Mouse (Mus musculus) layer of hippocampus, postnatal 25 days (tissue): ENCODE results near the gene Rpl11. TPM values are rescaled to one million over a fixed set of nuclear protein-coding genes. Genes with fewer than 3 reads are reported as not detected.
"Not testable (repeated sequence)": the region's sequence is repeated elsewhere in the genome, so short reads cannot be mapped to it uniquely, and the experiment has no call there.

Experiments
- DNase-seq, 2 experiments: peaks; one replicate each; pipeline ENCODE4 v3.0.0; 2022; ENCODE audit warnings: mixed read lengths in 2 of 2, low spot score in 1 of 2; ENCODE audit errors: extremely low spot score in 1 of 2
- total RNA-seq, 2 experiments: library from RNA; stranded (reverse); gene quantifications; 2 replicates each; pipeline ENCODE4 v1.2.3; 2021

Rpl11 gene
- total RNA-seq, 2 experiments from 2014 or later = 262 to 319 TPM

- no peak for DNase-seq
Measured at GRCm38 (mm10) chr4:135985193-135985592, 68.0 kb downstream of the Rpl11 start.

- DNase-seq = no peak
Measured at GRCm38 (mm10) chr4:135984556-135984955, 68.7 kb downstream of the Rpl11 start.

- peak in 1 of 2 experiments; percentile 60 for DNase-seq
Measured at GRCm38 (mm10) chr4:135981524-135982063, 71.6 kb downstream of the Rpl11 start.

GRCm38 (mm10) chr4:135980223-135980622 lies 73.0 kb downstream of the Rpl11 start:
- DNase-seq = not testable (repeated sequence)

Other genes starting within 250 kb of the Rpl11 start
- gene Srsf10, start 197.7 kb downstream of the Rpl11 start, total RNA-seq = 10 to 100 TPM; 78.4 to 78.6 TPM
- gene Pnrc2, start 179.6 kb downstream of the Rpl11 start, total RNA-seq = 10 to 100 TPM; 54.0 to 55.9 TPM
- gene Cnr2, start 158.0 kb downstream of the Rpl11 start, total RNA-seq = under 1 TPM in 1 of 2 experiments, not detected in 1; 0.21 TPM
- 10 to 100 TPM; 40.5 to 40.7 TPM for gene Fuca1, start 132.7 kb downstream of the Rpl11 start, total RNA-seq
- gene Hmgcl, start 107.0 kb downstream of the Rpl11 start, total RNA-seq = 10 to 100 TPM; 34.0 to 37.1 TPM
- gene Gale, start 89.7 kb downstream of the Rpl11 start, total RNA-seq = 10 to 100 TPM; 23.1 to 31.6 TPM
- gene Lypla2, start 80.8 kb downstream of the Rpl11 start, total RNA-seq = 100 to 1,000 TPM in 1 of 2 experiments, 10 to 100 TPM in 1; 94.7 to 110 TPM
- gene Pithd1, start 66.2 kb downstream of the Rpl11 start, total RNA-seq = 10 to 100 TPM; 84.3 to 89.7 TPM
- gene Eloa, start 31.7 kb downstream of the Rpl11 start, total RNA-seq = 10 to 100 TPM; 31.3 to 31.4 TPM
- gene Id3, start 90.1 kb upstream of the Rpl11 start, total RNA-seq = 10 to 100 TPM; 51.7 to 62.5 TPM
- 1 to 10 TPM in 1 of 2 experiments, under 1 TPM in 1; 0.59 to 1.2 TPM for gene E2f2, start 119.0 kb upstream of the Rpl11 start, total RNA-seq
- gene Asap3, start 152.9 kb upstream of the Rpl11 start, total RNA-seq = 1 to 10 TPM; 2.7 to 4.3 TPM
- gene Tcea3, start 194.3 kb upstream of the Rpl11 start, total RNA-seq = under 1 TPM in 1 of 2 experiments, not detected in 1; 0.52 TPM
- gene Zfp46, start 231.3 kb upstream of the Rpl11 start, total RNA-seq = 10 to 100 TPM; 48.8 to 62.9 TPM